Mouse (Mus musculus): ENCODE results near the gene Wdr74.
"Not testable (repeated sequence)": the region's sequence is repeated elsewhere in the genome, so short reads cannot be mapped to it uniquely, and the experiment has no call there.

DNA sequence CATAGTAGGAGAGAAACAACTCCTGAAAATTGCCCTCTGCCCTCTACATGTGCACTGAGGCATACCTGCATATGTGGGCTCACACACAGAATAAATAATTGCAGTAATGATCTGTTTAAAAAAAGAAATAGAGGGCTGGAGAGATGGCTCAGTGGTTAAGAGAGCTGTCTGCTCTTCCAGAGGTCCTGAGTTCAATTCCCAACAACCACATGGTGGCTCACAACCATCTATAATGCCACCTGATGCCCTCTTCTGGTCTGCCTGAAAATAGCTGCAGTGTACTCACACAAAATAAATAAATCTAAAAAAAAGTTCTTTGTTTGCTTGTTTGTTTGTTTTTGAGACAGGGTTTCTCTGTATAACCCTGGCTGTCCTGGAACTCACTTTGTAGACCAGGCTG lies 16.6 kb upstream of the Wdr74 start:
- not testable (repeated sequence) for TF ChIP-seq CTCF (conservative IDR thresholded peaks at IDR 0.05; ENCODE audit: low read length); NANOG (IDR thresholded peaks at IDR 0.05; ENCODE audit: borderline replicate concordance, low read length); POU5F1 (IDR thresholded peaks at IDR 0.05; ENCODE audit: borderline replicate concordance, low read length)
